Comparison of ENCODE assay signal across 13 mouse cellular contexts in genomic region chr13:54605426-54605825, GRCm38 (mm10). TPM values are rescaled to one million over a fixed set of nuclear protein-coding genes. Genes with fewer than 3 reads are reported as not detected.
A peak's percentile ranks its signal among the peaks of the same experiment; 100 is the strongest.
DNase-seq lines count a peak whose midpoint lies in the region; ATAC-seq and TF ChIP-seq lines count a peak whose summit lies in the region.
"Had no signal": no experiment of that assay in that cellular context is flagged by ENCODE, and none has a peak within 500 bp of the region (broad histone marks: within the 10 kb centered on the region; RNA-seq: fewer than 3 reads in every experiment).

No protein-coding gene starts in this region.

- H3K9ac ChIP-seq in ES-Bruce4 (ENCODE audit: low read depth, poor library complexity, severe bottlenecking) = no peak overlapping the region
- no peak overlapping the region for H3K9ac ChIP-seq in intestine, postnatal 0 days (ENCODE audit: low read depth, low read length)
- H3K9ac ChIP-seq in hindbrain, embryonic 11.5 days (ENCODE audit: low read depth, low read length) = no peak overlapping the region
- H3K9ac ChIP-seq: hindbrain, embryonic 12.5 days; limb, embryonic 15.5 days; neural tube, embryonic 13.5 days had no signal

- H3K9me3 ChIP-seq in ES-Bruce4 (replicated peaks; ENCODE audit: control insufficient read depth, insufficient read depth, low read length, poor library complexity, severe bottlenecking) = no peaks in the 10 kb centered on the region
- H3K9me3 ChIP-seq in intestine, postnatal 0 days (ENCODE audit: control insufficient read depth) = no peaks in the 10 kb centered on the region
- H3K9me3 ChIP-seq in hindbrain, embryonic 11.5 days (ENCODE audit: control insufficient read depth, low read length) = no peaks in the 10 kb centered on the region
- H3K9me3 ChIP-seq: embryonic facial prominence, embryonic 10.5 days; hindbrain, embryonic 12.5 days; limb, embryonic 15.5 days; neural tube, embryonic 13.5 days had no signal

- H3K4me1 ChIP-seq in kidney, adult 2 months (ENCODE audit: control insufficient read depth, insufficient read depth, low read length) = peaks cover 9% of the 10 kb centered on the region; the same call in 1 of the 2 replicates
- H3K4me1 ChIP-seq in ES-Bruce4 (ENCODE audit: control insufficient read depth, insufficient read depth, low read length) = peaks cover 10% of the 10 kb centered on the region
- peaks cover 15% of the 10 kb centered on the region for H3K4me1 ChIP-seq in intestine, postnatal 0 days (replicated peaks; ENCODE audit: control insufficient read depth, insufficient read depth, low read length)
- H3K4me1 ChIP-seq in hindbrain, embryonic 11.5 days (replicated peaks; ENCODE audit: control insufficient read depth, insufficient read depth, low read length) = no peaks in the 10 kb centered on the region; the same call in 1 of the 2 replicates

- H3K36me3 ChIP-seq in kidney, adult 2 months (ENCODE audit: control insufficient read depth, insufficient read depth, low read length) = no peaks in the 10 kb centered on the region
- no peaks in the 10 kb centered on the region for H3K36me3 ChIP-seq in ES-Bruce4 (ENCODE audit: control insufficient read depth, insufficient read depth, low read length, poor library complexity, severe bottlenecking)
- H3K36me3 ChIP-seq in intestine, postnatal 0 days (ENCODE audit: control insufficient read depth, insufficient read depth) = peaks cover 7% of the 10 kb centered on the region; the same call in 1 of the 2 replicates
- no peaks in the 10 kb centered on the region for H3K36me3 ChIP-seq in hindbrain, embryonic 11.5 days (ENCODE audit: control insufficient read depth, insufficient read depth, low read length)
- H3K36me3 ChIP-seq: embryonic facial prominence, embryonic 10.5 days; hindbrain, embryonic 12.5 days had no signal

- peak; percentile 69 for ATAC-seq in intestine, postnatal 0 days
- no peak for ATAC-seq in hindbrain, embryonic 11.5 days (ENCODE audit: low FRiP score)

- peak; percentile 82 for DNase-seq in kidney, adult 2 months
- DNase-seq in kidney, adult 18-20 months = no peak
- peak; percentile 48 for DNase-seq in 3T3-L1 (ENCODE audit: low read depth, low spot score)
- DNase-seq in hindbrain, embryonic 11.5 days (ENCODE audit: low spot score) = no peak
- no peak for DNase-seq in urinary bladder, postnatal 14 days (ENCODE audit: low spot score)
- DNase-seq: adrenal gland, postnatal 10 days; cerebellum, postnatal 10 days had no signal

- no peak for TF ChIP-seq POLR2A in kidney, adult 2 months (IDR thresholded peaks at IDR 0.05; ENCODE audit: low read depth, low read length)
- no peak for TF ChIP-seq POLR2A in ES-Bruce4 (IDR thresholded peaks at IDR 0.05; ENCODE audit: insufficient read depth, low read length)

- WGBS in kidney, adult 2 months = 48% methylated on average over 5 of the region's 5 CpGs
- 36% methylated on average over 5 of the region's 5 CpGs for WGBS in intestine, postnatal 0 days
- WGBS in hindbrain, embryonic 11.5 days = 79% methylated on average over 5 of the region's 5 CpGs

- H3K4me3 ChIP-seq in kidney, adult 2 months (ENCODE audit: insufficient read depth, low read depth, low read length) = no peak overlapping the region
- no peak overlapping the region for H3K4me3 ChIP-seq in ES-Bruce4 (ENCODE audit: low read depth, low read length)
- H3K4me3 ChIP-seq in intestine, postnatal 0 days (ENCODE audit: low read depth, low read length) = no peak overlapping the region
- no peak overlapping the region for H3K4me3 ChIP-seq in hindbrain, embryonic 11.5 days (ENCODE audit: low read depth, low read length)
- H3K4me3 ChIP-seq: embryonic facial prominence, embryonic 10.5 days; hindbrain, embryonic 12.5 days; limb, embryonic 15.5 days; neural tube, embryonic 13.5 days had no signal

- 0 out of 2 replicates have a peak overlapping the region, but pooled peaks have one; percentile 6 for H3K4me2 ChIP-seq in intestine, postnatal 0 days (replicated peaks; ENCODE audit: low read depth)
- H3K4me2 ChIP-seq in hindbrain, embryonic 11.5 days (replicated peaks; ENCODE audit: low read depth, low read length) = no peak overlapping the region
- H3K4me2 ChIP-seq: hindbrain, embryonic 12.5 days; limb, embryonic 15.5 days; neural tube, embryonic 13.5 days had no signal

- peak overlapping the region; percentile 58 for H3K27ac ChIP-seq in kidney, adult 2 months (ENCODE audit: insufficient read depth, low read depth, low read length)
- H3K27ac ChIP-seq in ES-Bruce4 (ENCODE audit: insufficient read depth, low read length) = peak overlapping the region; percentile 42
- H3K27ac ChIP-seq in intestine, postnatal 0 days (ENCODE audit: low read depth, low read length) = peak overlapping the region; percentile 62
- no peak overlapping the region for H3K27ac ChIP-seq in hindbrain, embryonic 11.5 days (ENCODE audit: low read depth, low read length)
- H3K27ac ChIP-seq: embryonic facial prominence, embryonic 10.5 days; hindbrain, embryonic 12.5 days; neural tube, embryonic 13.5 days had no signal

- no peaks in the 10 kb centered on the region for H3K27me3 ChIP-seq in kidney, adult 2 months (replicated peaks; ENCODE audit: control insufficient read depth, insufficient read depth, low read length)
- H3K27me3 ChIP-seq in ES-Bruce4 (ENCODE audit: control insufficient read depth, insufficient read depth, low read length, poor library complexity, severe bottlenecking) = no peaks in the 10 kb centered on the region
- H3K27me3 ChIP-seq in intestine, postnatal 0 days (replicated peaks; ENCODE audit: control insufficient read depth, insufficient read depth, low read length) = no peaks in the 10 kb centered on the region
- no peaks in the 10 kb centered on the region for H3K27me3 ChIP-seq in hindbrain, embryonic 11.5 days (ENCODE audit: control insufficient read depth, insufficient read depth, low read length)
- H3K27me3 ChIP-seq: hindbrain, embryonic 12.5 days; limb, embryonic 15.5 days; neural tube, embryonic 13.5 days had no signal

- TF ChIP-seq CTCF in kidney, adult 2 months (conservative IDR thresholded peaks at IDR 0.05; ENCODE audit: insufficient read depth, insufficient read length, low read depth, low read length) = no peak
- no peak for TF ChIP-seq CTCF in ES-Bruce4 (IDR thresholded peaks at IDR 0.05; ENCODE audit: low read depth, low read length)
- TF ChIP-seq CTCF in intestine, postnatal 0 days (IDR thresholded peaks at IDR 0.05; ENCODE audit: low read depth) = no peak

- no peak for TF ChIP-seq EP300 in ES-Bruce4 (IDR thresholded peaks at IDR 0.05; ENCODE audit: insufficient read depth, low read depth, low read length)

RNA-seq across cellular contexts. Expression of gene Cltb, which starts 5.7 kb away (rescaled TPM):
- polyA plus RNA-seq in kidney, adult 2 months (2012; rRNA removed) = 102 and 119 TPM in 2 replicates
- 27.5 and 30.2 TPM in 2 replicates for polyA plus RNA-seq in ES-Bruce4 (2011; ENCODE audit: insufficient read depth, insufficient read length, low read depth, missing spikeins)
- polyA plus RNA-seq in intestine, postnatal 0 days (2015; fragmentation: Nextera tagmentation; extraction: Ambion mirVana) = 154 and 158 TPM in 2 replicates
- polyA plus RNA-seq in hindbrain, embryonic 11.5 days (2014; fragmentation: Nextera tagmentation; extraction: Ambion mirVana) = 32.3 and 36.8 TPM in 2 replicates

RNA-seq across cellular contexts. Expression of gene Higd2a, which starts 15.4 kb away (rescaled TPM):
- 365 and 419 TPM in 2 replicates for polyA plus RNA-seq in kidney, adult 2 months (2012; rRNA removed)
- polyA plus RNA-seq in ES-Bruce4 (2011; ENCODE audit: insufficient read depth, insufficient read length, low read depth, missing spikeins) = 104 and 116 TPM in 2 replicates
- 289 and 298 TPM in 2 replicates for polyA plus RNA-seq in intestine, postnatal 0 days (2015; fragmentation: Nextera tagmentation; extraction: Ambion mirVana)
- 166 and 167 TPM in 2 replicates for polyA plus RNA-seq in hindbrain, embryonic 11.5 days (2014; fragmentation: Nextera tagmentation; extraction: Ambion mirVana)

RNA-seq across cellular contexts. Expression of gene Nop16, which starts 15.5 kb away (rescaled TPM):
- polyA plus RNA-seq in kidney, adult 2 months (2012; rRNA removed) = 13.7 and 19.0 TPM in 2 replicates
- 61.8 and 65.5 TPM in 2 replicates for polyA plus RNA-seq in ES-Bruce4 (2011; ENCODE audit: insufficient read depth, insufficient read length, low read depth, missing spikeins)
- polyA plus RNA-seq in intestine, postnatal 0 days (2015; fragmentation: Nextera tagmentation; extraction: Ambion mirVana) = 25.3 and 25.7 TPM in 2 replicates
- polyA plus RNA-seq in hindbrain, embryonic 11.5 days (2014; fragmentation: Nextera tagmentation; extraction: Ambion mirVana) = 62.5 and 63.0 TPM in 2 replicates

RNA-seq across cellular contexts. Expression of gene Faf2, which starts 16.2 kb away (rescaled TPM):
- polyA plus RNA-seq in kidney, adult 2 months (2012; rRNA removed) = 26.3 and 27.9 TPM in 2 replicates
- polyA plus RNA-seq in ES-Bruce4 (2011; ENCODE audit: insufficient read depth, insufficient read length, low read depth, missing spikeins) = 69.3 and 70.5 TPM in 2 replicates
- 43.9 and 45.9 TPM in 2 replicates for polyA plus RNA-seq in intestine, postnatal 0 days (2015; fragmentation: Nextera tagmentation; extraction: Ambion mirVana)
- polyA plus RNA-seq in hindbrain, embryonic 11.5 days (2014; fragmentation: Nextera tagmentation; extraction: Ambion mirVana) = 94.5 and 116 TPM in 2 replicates

RNA-seq across cellular contexts. Expression of gene Arl10, which starts 30.6 kb away (rescaled TPM):
- polyA plus RNA-seq in kidney, adult 2 months (2012; rRNA removed) = 20.1 and 23.3 TPM in 2 replicates
- 10.3 and 11.1 TPM in 2 replicates for polyA plus RNA-seq in ES-Bruce4 (2011; ENCODE audit: insufficient read depth, insufficient read length, low read depth, missing spikeins)
- polyA plus RNA-seq in intestine, postnatal 0 days (2015; fragmentation: Nextera tagmentation; extraction: Ambion mirVana) = 9.3 and 11.3 TPM in 2 replicates
- 28.4 and 39.1 TPM in 2 replicates for polyA plus RNA-seq in hindbrain, embryonic 11.5 days (2014; fragmentation: Nextera tagmentation; extraction: Ambion mirVana)

Comparison
In these comparisons a context has a peak if more than half of its experiments do, and no peak if none do; other contexts are left out.
1. DNase-seq: peak in kidney, adult 2 months (single experiment) and 3T3-L1 (single experiment); none in kidney, adult 18-20 months (single experiment), hindbrain, embryonic 11.5 days (single experiment) and urinary bladder, postnatal 14 days (single experiment).